Mouse (Mus musculus) forebrain, embryonic 16.5 days (tissue): ENCODE data around the gene Smurf2. TPM values are rescaled to one million over a fixed set of nuclear protein-coding genes. Genes with fewer than 3 reads are reported as not detected.
A peak's percentile ranks its signal among the peaks of the same experiment; 100 is the strongest.

Source experiments
- ATAC-seq: fragments of 200-750 bp; cut with Nextera tagmentation; 2 replicates; pipeline ENCODE4 v1.8.0; 2017; ENCODE audit warnings: mild to moderate bottlenecking, moderate library complexity
- H3K27ac ChIP-seq: fragments of 300-500 bp; sonication (generic); 2 replicates; pipeline ENCODE4 v1.5.1; 2014; ENCODE audit warnings: low read length, control low read depth
- H3K27me3 ChIP-seq: fragments of 300-500 bp; sonication (generic); replicated peaks from 2 replicates; pipeline ENCODE4 v1.6.1; 2014; ENCODE audit warnings: low read length; ENCODE audit not compliant: control insufficient read depth, insufficient read depth
- H3K36me3 ChIP-seq: fragments of 300-500 bp; sonication (generic); 2 replicates; pipeline ENCODE4 v1.6.1; 2014; ENCODE audit not compliant: control insufficient read depth, insufficient read depth
- H3K4me1 ChIP-seq: fragments of 300-500 bp; sonication (generic); replicated peaks from 2 replicates; pipeline ENCODE4 v1.6.1; 2014; ENCODE audit warnings: low read length; ENCODE audit not compliant: control insufficient read depth, insufficient read depth
- H3K4me2 ChIP-seq: fragments of 300-500 bp; sonication (generic); 2 replicates; pipeline ENCODE4 v1.6.1; 2014; ENCODE audit warnings: mild to moderate bottlenecking, low read length, control low read depth
- H3K4me3 ChIP-seq: fragments of 300-500 bp; sonication (generic); replicated peaks from 2 replicates; pipeline ENCODE4 v1.5.1; 2014; ENCODE audit warnings: mild to moderate bottlenecking, low read length, control low read depth
- H3K9ac ChIP-seq: fragments of 300-500 bp; sonication (generic); replicated peaks from 2 replicates; pipeline ENCODE4 v1.6.1; 2014; ENCODE audit warnings: low read depth, low read length, control low read depth
- H3K9me3 ChIP-seq: fragments of 300-500 bp; sonication (generic); 2 replicates; pipeline ENCODE4 v1.6.1; 2016; ENCODE audit warnings: low read length; ENCODE audit not compliant: control insufficient read depth
- WGBS: fragments of 180-500 bp; shearing (Covaris S2); extraction: QIAGEN DNeasy Blood & Tissue Kit; methylation state at CpG from one replicate; pipeline ENCODE4 v1.1.7; 2014; 5-methylcytosine and 5-hydroxymethylcytosine counted together
- polyA plus RNA-seq: library from polyadenylated mRNA; unstranded; fragments of >200 nt; fragmentation: Nextera tagmentation; extraction: Ambion mirVana; gene quantifications from 2 replicates; pipeline ENCODE4 v1.2.1, GENCODE M21; 2015

Gene Smurf2
- polyA plus RNA-seq, 1 experiment from 2014 or later, result 15.0 TPM

DNA sequence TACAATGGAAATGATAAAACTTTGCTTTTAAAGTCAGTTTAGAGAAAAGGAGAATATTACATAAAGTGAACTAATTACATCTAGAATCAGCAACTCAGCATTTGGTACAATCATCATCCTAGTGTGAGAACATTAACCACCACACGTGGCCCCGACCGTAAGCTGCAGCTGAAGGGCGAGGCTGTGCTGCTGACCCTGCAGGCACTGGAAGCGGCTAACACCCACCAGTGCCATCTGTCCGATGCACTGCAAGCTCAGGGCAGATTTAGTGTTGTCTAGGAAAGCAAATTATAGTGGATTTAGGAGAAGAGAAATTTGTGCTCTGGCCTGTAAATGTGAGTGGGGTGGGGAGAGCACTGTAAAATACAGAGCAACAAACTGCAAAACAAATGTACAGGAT, 100.3 kb downstream of the Smurf2 start:
- ATAC-seq, result no peak

DNA sequence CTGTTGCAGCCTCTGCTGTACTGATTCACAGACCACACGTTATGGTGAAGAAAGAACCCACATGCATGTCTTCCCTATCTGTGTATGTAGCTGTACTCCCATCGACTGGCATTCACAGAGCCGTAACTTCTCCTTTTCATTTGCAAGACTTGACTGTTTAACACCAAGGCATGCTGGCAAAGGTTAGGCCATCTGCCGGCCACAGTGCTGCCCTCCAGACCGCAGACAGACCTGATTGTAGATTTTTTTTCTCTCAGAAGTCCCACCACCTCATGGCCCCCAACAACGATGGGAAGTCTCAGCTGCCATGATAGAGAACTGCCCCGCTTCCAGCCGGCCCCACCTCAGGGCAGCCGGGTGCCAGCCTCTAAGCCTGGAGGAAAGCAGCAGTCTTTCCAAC, 100.9 kb downstream of the Smurf2 start:
- 88% methylated on average over 9 of the region's 9 CpGs for WGBS
- Histone ChIP-seq H3K9me3 (no peaks in the 10 kb centered on the region), H3K27me3 (no peaks in the 10 kb centered on the region), H3K27ac (no peak overlapping the region), H3K4me1 (peaks cover 12% of the 10 kb centered on the region), H3K4me2 (no peak overlapping the region), H3K4me3 (no peak overlapping the region), H3K36me3 (peaks cover 12% of the 10 kb centered on the region), H3K9ac (no peak overlapping the region)
- no peak for ATAC-seq

More for the DNA sequence above, 100.3 kb downstream of the Smurf2 start:
- Histone ChIP-seq H3K4me3 (no peak overlapping the region), H3K27ac (no peak overlapping the region), H3K9me3 (no peaks in the 10 kb centered on the region), H3K9ac (no peak overlapping the region), H3K4me2 (no peak overlapping the region), H3K27me3 (no peaks in the 10 kb centered on the region), H3K36me3 (peaks cover 10% of the 10 kb centered on the region), H3K4me1 (peaks cover 12% of the 10 kb centered on the region)
- 66% methylated on average over 6 of the region's 6 CpGs for whole genome bisulfite sequencing

DNA sequence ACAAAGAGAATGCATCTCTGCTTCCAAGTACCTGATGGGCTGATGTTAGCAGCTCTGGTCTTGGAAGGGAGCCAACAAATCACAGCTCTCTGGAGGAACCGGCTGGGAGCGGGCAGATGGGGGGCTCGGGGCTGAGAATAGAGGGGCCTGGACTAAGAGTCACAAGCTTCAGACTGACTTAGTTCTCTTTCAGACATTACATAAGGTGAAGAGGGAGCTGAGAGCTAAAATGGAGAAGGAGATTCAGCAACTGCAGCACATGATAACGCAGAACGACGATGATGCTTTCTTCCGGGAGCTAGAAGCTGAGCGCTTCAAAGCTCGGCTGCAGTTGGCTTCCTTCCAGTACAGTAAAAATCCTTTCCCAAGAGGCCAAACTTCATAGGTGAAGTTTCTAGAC, 102.2 kb downstream of the Smurf2 start:
- peaks cover 12% of the 10 kb centered on the region for H3K4me1 ChIP-seq
- H3K9me3 ChIP-seq, result no peaks in the 10 kb centered on the region
- no peak overlapping the region for H3K9ac ChIP-seq
- no peaks in the 10 kb centered on the region for H3K27me3 ChIP-seq
- WGBS, result 13% methylated on average over 9 of the region's 9 CpGs
- H3K4me2 ChIP-seq, result no peak overlapping the region
- H3K36me3 ChIP-seq, result peaks cover 18% of the 10 kb centered on the region
- ATAC-seq, result peak; percentile 83
- no peak overlapping the region for H3K4me3 ChIP-seq
- H3K27ac ChIP-seq, result peak overlapping the region; percentile 28

DNA sequence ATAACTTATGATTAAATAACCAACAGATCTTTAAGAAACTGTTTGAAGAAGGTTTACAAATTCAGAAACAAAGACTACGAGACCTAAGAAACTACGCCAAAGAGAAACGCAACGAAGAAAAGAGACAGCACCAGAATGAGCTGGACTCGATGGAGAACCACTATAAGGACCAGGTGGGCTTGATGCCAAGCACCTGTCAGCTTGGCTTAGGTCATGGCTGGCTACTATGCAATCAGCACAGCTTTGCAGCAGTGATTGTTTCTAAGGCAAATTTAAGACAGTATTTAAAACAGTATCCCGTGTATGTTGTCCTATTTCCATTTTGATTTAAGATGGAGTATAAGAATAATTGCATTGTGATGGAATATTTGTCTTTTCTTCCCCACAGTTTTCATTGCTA, 102.7 kb downstream of the Smurf2 start:
- Histone ChIP-seq H3K9ac (no peak overlapping the region), H3K4me1 (peaks cover 12% of the 10 kb centered on the region), H3K4me3 (no peak overlapping the region), H3K27ac (peak overlapping the region; percentile 28), H3K4me2 (no peak overlapping the region), H3K27me3 (no peaks in the 10 kb centered on the region), H3K9me3 (no peaks in the 10 kb centered on the region), H3K36me3 (peaks cover 18% of the 10 kb centered on the region)
- WGBS, result 39% methylated on average over 6 of the region's 6 CpGs
- ATAC-seq, result 0 out of 2 replicates have a peak, but pooled peaks have one; percentile 50

DNA sequence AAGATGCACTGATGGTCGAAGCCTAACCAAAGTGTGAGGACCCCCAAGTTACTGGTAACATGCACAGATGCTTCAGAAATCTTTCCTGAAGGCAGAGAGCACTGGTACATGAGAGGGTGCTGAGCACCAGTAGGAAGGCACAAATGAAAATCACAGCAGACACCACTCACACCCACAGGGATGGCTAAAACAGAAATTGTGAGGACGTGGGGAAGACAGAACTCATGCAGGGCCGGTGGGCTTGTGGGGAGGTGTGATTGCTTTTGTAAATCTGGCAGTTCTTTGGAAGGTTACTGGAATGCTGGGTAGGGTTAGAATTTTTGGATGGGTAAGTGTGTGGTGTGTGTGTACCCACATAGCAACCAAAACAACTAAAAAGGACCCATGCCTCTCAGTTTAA, 103.4 kb downstream of the Smurf2 start:
- WGBS, result 71% methylated on average over 3 of the region's 3 CpGs
- Histone ChIP-seq H3K36me3 (peaks cover 15% of the 10 kb centered on the region), H3K4me2 (no peak overlapping the region), H3K9me3 (no peaks in the 10 kb centered on the region), H3K27ac (no peak overlapping the region), H3K27me3 (no peaks in the 10 kb centered on the region), H3K9ac (no peak overlapping the region), H3K4me3 (no peak overlapping the region), H3K4me1 (peaks cover 12% of the 10 kb centered on the region)
- no peak for ATAC-seq

DNA sequence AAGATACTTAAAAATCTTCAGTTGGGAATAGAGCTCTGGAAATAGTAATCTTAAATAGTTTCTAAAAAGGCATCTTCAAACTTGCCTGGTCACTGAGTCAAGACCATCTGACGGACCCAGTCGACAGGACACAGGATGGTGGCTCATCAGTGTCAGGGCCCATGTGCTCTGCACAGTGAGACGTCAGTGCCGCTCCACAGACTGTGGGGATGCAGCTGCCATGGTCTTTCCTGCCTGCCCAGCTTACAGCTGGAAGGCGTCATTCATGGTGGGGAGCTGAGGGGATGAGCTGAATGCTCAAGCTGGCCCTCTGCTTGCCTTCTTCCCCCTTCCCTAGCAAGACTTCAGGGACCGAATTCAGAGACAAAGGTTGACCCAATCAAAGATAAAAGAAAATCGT, 104.2 kb downstream of the Smurf2 start:
- H3K4me3 ChIP-seq, result no peak overlapping the region
- no peak overlapping the region for H3K4me2 ChIP-seq
- H3K9ac ChIP-seq, result no peak overlapping the region
- H3K4me1 ChIP-seq, result peaks cover 12% of the 10 kb centered on the region
- no peaks in the 10 kb centered on the region for H3K9me3 ChIP-seq
- H3K36me3 ChIP-seq, result peaks cover 15% of the 10 kb centered on the region
- no peak for ATAC-seq
- no peaks in the 10 kb centered on the region for H3K27me3 ChIP-seq
- no peak overlapping the region for H3K27ac ChIP-seq
- WGBS, result 80% methylated on average over 7 of the region's 7 CpGs

DNA sequence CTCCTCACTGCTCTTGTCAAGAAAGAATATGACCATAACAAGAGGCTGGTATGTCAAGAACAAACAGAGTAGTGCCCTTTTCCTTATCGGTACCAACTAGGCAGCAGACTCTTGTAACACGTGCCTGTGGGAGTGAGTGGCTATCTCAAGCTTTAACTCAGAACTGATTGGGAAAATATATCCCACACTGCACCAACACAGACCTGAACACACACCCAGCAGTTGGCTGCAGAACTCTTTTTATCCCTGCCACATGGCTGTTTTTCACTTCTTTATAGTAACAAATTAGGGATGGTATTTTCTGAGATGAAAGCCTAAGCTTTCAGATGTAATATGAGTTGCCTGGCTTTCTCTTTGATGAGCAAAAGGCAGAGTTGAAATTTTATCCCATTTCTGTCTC, 104.8 kb downstream of the Smurf2 start:
- 89% methylated on average over 2 of the region's 2 CpGs for WGBS
- Histone ChIP-seq H3K4me1 (peaks cover 12% of the 10 kb centered on the region), H3K36me3 (peaks cover 19% of the 10 kb centered on the region), H3K4me3 (no peak overlapping the region), H3K4me2 (no peak overlapping the region), H3K27ac (no peak overlapping the region), H3K27me3 (no peaks in the 10 kb centered on the region), H3K9me3 (no peaks in the 10 kb centered on the region), H3K9ac (no peak overlapping the region)
- no peak for ATAC-seq

DNA sequence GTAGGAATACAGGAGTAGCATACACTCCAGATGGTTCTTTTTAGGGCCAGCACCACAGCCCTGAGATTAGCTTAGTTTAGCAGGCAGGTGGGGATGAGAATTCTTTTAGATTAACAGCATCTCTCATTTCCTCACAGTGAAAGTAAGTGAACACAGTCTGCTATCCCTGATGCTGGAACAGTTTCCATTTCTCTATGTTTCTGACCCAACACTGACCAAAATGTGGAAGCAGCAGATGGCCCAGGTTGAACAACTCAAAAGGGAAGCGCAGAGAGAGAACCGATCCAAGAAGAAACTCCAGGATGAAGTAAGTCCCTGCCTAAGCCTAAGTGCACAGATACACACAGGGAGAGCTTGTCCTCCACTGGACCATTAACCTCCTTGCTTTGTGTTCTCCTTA, 105.2 kb downstream of the Smurf2 start:
- no peak overlapping the region for H3K9ac ChIP-seq
- no peak overlapping the region for H3K27ac ChIP-seq
- ATAC-seq, result no peak
- H3K4me3 ChIP-seq, result no peak overlapping the region
- no peaks in the 10 kb centered on the region for H3K27me3 ChIP-seq
- peaks cover 21% of the 10 kb centered on the region for H3K36me3 ChIP-seq
- H3K4me2 ChIP-seq, result no peak overlapping the region
- H3K9me3 ChIP-seq, result no peaks in the 10 kb centered on the region
- H3K4me1 ChIP-seq, result peaks cover 12% of the 10 kb centered on the region
- 94% methylated on average over 2 of the region's 2 CpGs for WGBS

DNA sequence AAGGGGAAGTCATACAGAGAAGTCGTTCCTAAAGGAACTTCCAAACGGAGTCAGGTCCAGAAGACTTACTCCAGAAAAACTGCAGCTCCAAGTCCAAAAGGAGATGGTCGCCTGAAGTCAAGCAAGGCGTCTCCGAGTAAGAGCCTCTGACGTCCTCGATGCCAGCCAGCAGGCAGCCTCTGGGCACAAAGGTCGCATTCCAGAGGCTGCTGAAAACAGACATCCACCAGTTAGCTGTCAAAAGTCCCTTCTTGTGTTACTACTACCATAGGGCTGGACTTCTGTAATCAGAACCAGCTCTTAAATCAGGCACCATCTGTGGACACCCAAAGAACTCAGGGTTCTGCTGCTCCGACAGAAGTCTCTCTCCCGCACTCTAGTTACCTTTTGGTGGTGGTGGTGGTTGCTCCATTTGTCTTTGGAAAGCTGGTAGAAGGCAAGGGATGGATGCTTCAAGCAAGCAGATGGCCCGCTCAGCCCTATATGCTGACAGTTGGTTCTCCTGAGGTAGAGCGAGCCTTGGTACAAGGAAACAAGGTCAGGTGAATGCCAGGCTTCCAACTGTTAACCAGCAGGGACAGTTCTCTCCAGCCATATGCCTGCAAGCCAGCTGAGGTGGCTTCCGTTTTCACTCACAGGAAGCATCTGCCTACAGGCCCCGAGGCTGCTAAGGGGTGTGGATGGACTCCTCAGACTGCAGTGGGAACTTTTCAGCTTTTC, 105.8 kb downstream of the Smurf2 start:
- H3K9me3 ChIP-seq, result no peaks in the 10 kb centered on the region
- H3K4me3 ChIP-seq, result no peak overlapping the region
- H3K4me2 ChIP-seq, result no peak overlapping the region
- H3K9ac ChIP-seq, result no peak overlapping the region
- WGBS, result 87% methylated on average over 14 of the region's 14 CpGs
- peaks cover 12% of the 10 kb centered on the region for H3K4me1 ChIP-seq
- H3K27me3 ChIP-seq, result no peaks in the 10 kb centered on the region
- H3K36me3 ChIP-seq, result peaks cover 21% of the 10 kb centered on the region
- no peak overlapping the region for H3K27ac ChIP-seq
- no peak for ATAC-seq
